Mouse (Mus musculus): ENCODE measurements around the gene Sdk2.

Gene Sdk2

DNA sequence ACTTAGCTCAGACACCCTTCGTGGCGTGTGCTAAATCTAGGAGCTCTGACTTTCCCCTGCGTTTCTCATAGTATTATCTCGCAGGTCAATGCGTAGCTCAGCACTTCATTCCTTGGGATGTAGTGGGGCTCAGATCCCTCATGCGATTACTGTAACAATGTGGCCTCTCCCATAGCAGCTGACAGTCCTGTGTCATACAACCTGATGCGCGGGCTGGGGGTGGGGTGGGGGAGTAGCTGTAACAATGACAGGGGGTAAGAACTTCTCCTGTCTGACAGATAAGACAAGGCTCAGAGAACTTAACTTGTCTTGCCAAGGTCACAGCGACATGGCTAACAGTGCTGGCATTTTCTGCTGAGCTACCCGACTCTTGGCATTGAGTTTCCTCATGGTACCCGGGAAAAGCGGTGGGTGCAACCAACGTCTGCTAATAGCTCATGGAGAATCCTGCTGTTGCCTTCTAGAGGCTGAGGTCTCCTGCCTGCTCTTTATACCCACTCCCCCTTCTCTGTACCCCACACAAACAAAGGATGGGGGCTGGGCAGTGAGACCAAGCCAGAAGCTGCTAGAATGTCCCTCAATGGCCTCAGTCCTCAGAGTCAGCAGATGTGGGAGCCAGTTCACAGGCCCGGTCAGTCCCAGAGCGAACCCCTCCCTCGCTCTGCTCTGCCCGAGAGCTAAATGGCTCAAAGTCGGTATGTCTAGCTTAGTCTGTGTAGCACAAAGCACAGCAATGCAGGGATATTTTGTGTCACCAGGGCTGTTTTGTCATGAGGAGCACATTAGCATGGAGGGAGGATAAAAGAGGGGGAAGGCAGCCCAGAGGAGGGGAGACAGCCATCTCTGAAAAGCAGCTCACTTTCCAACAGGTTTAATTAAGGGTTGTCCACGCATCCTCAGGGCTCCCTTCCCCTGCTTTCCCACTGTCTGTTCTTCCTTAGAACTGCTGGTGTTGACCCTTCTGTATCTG, 269.5 kb downstream of the Sdk2 start:
- no peak for DNase-seq (ENCODE audit: extremely low read depth, low read depth)

DNA sequence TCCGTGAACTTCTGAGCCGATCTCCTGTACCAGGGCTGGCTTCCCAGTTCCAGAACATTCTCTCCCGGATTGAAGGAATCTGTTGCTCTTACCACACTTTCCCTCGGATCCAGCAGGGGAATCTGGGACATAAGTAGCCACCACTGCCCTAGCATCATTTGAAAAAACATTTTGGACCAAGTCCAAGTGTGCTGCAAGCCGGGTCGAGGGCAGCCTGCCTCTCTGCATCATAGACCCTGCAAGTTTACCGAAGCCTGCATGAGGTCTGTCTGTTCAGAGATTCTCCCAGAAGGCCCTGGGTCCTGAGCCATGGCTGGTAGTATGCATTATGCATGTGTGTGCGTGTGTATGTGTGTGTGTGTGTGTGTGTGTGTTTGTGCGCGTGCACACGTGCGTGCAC, 271.0 kb downstream of the Sdk2 start:
- no peak for DNase-seq (ENCODE audit: extremely low read depth, low read depth)

DNA sequence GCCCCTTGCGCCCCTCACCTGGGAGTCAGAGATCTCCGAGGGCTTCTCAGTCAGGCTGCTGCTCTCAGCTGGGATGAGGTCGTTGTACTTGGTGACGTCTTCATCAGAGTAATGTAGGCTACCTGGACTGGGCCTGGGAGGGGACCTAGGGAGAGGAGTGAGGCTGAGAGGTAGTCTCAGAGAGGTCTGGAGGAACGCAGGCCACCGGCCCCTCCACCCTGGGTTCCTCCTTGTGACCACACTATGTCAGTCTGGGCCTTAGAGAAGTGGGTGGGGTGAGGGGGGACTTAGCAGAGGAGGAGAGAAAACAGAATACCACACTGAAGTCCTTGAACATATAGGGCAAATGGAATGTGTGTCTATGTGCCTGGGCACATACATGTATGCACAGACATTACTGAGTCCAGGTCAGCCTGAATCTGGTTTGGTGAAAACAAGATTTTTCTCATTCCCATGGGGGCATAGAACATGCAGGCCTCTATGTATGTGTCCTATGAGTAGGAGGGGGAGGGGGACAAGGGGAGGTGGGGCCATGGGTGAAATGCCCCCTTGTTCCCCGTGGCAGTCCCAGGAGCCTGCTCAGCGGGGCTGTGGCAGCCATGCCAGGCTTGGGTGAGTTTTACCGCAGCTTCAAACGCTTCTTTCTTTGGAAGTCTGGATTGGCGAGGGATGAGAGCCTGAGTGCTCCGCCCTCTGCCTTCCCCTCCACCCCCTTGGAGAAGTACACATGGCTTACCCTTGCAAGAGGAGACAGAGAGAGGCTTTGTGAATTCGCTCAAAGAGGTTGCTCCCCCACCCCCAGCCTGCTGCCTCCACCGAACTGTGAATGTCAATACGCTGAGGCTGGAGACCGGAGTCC, 275.3 kb downstream of the Sdk2 start:
- DNase-seq (ENCODE audit: extremely low read depth, low read depth) = no peak

DNA sequence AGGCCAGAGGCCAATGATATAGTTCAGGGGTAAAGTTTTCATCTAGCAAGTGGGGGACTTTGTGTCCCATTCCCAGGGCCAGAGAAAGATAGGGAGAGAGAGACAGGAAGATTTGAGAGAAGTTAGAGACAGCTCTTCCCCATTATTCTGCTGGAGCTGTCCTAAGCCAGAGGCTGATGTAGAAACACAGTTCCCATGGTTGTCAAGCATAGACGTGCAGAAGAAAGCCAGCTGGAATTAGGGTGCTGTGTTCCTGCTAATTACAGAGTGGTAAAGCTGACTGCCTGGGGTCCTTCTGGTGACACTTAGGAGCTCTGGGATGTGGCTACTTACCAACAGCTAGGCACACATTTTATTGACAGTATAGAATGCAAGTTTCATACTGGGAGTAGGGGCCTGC, 277.7 kb downstream of the Sdk2 start:
- no peak for DNase-seq (ENCODE audit: extremely low read depth, low read depth)

GRCm38 (mm10) chr11:113788183-113788789, 278.6 kb downstream of the Sdk2 start:
- peak; percentile 73 for DNase-seq (ENCODE audit: extremely low read depth, low read depth)

- DNase-seq (ENCODE audit: extremely low read depth, low read depth) = peak; percentile 95
These were observed 279.2 kb downstream of the Sdk2 start for GRCm38 (mm10) chr11:113787432-113788182.

DNA sequence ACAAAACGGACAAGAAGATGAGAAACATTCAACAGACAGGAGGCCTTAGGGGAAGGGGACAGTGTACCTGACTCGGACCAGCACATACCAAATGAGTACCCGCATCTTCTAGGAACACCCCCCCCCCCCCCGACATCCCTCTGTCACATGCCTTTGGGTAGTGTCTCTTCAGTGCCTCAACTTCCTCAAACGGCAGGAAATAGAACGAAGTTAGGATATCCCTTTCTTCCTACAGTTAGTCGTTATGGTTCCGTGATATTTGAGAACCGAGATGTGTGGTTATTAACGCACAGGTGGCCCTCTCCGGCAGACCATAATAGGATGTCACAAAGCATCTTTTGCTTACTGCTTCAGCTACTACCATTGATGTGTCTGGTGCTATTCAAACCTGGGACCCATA, 279.8 kb downstream of the Sdk2 start:
- DNase-seq (ENCODE audit: extremely low read depth, low read depth) = peak; percentile 67

DNA sequence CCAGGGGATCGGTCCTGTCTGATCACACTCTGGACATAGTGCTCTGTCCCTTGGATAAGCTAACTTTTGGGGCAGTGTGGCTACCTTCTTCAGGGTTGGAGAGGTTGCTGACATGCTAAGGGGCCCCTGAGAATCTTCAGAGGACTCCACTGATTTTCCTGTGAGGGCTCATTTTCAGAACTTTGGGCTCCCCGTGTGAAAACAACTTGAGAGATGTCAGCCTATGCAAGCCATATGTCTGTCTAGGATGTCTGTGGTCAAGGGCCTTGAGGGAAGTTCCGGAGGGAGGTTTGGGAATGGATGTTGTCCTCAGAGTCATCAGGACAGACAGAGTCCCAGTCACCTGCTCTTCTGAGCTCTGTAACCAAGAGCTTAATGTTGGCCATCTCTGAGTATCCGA, 280.5 kb downstream of the Sdk2 start:
- no peak for DNase-seq (ENCODE audit: extremely low read depth, low read depth)

GRCm38 (mm10) chr11:113785406-113786171, 281.3 kb downstream of the Sdk2 start:
- peak; percentile 85 for DNase-seq (ENCODE audit: extremely low read depth, low read depth)

GRCm38 (mm10) chr11:113784656-113785396, 282.0 kb downstream of the Sdk2 start:
- DNase-seq (ENCODE audit: extremely low read depth, low read depth) = no peak

GRCm38 (mm10) chr11:113782496-113782895, 284.4 kb downstream of the Sdk2 start:
- no peak for DNase-seq (ENCODE audit: extremely low read depth, low read depth)

- no peak for DNase-seq (ENCODE audit: extremely low read depth, low read depth)
These were observed 284.8 kb downstream of the Sdk2 start for GRCm38 (mm10) chr11:113782006-113782405.

DNA sequence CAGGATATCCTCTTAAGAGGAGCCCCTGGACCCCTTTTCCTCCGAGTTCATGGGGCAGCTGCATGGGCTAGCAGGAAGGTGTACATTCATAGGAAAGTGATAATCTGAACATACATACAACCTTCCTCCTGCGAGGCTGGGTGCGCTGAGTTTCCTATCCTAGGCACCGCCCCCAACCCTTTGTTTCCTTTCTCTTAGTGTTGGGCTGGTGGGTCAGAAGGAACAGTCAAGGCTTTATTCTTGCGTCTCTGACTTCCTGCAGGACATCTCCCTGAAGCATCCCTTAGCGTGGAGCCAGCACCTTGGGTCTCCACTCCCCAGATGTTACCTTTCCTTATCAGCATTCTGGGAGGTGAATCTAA, 287.2 kb downstream of the Sdk2 start:
- no peak for DNase-seq (ENCODE audit: extremely low read depth, low read depth)

DNA sequence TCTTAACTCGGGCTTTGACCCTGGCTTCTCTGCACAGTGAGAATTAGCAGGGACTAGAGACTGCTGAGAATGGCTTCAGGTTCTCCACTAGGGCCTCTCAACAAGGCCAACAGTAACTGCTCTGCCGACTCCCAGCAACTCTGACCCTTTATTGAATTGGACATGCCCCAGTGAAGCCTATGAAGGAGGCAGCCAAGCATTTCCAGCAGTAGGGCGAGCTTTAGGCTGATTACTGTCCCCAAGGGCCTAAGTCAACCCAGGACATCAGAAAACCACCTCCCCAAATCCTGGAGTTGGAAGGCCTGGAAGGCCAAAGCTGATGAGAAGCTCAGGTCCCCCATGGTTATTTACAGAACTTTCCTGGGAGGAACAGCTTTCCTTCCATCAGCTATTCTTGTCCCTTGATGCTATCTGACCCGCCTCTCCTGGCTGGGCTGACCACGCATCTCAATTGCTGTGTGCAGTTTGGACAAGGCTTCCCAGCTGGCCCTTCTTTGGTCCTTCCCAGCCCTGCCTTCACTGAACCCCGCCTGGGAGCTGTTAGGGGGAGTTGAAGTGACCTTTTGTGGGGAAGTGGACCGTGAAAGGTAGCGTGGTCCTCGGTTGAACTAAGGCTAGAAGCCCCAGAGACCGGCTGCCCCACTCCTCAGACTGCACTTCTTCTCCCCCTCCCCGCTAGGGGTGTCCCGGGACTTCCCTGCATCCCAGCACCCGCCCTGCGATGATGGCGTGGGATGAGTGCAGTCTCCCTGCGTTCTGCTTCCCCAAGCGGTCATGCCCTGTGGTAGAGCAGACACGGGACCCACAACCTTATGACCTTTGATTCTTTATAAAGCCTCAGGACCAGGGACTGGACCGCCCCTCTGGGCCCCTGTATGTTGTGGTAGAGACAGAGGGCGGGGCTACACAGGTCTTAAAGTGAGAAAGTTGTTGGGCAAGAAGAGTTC, 287.8 kb downstream of the Sdk2 start:
- no peak for DNase-seq (ENCODE audit: extremely low read depth, low read depth)

- DNase-seq (ENCODE audit: extremely low read depth, low read depth) = peak; percentile 62
These were observed 288.9 kb downstream of the Sdk2 start for GRCm38 (mm10) chr11:113777878-113778464.

DNA sequence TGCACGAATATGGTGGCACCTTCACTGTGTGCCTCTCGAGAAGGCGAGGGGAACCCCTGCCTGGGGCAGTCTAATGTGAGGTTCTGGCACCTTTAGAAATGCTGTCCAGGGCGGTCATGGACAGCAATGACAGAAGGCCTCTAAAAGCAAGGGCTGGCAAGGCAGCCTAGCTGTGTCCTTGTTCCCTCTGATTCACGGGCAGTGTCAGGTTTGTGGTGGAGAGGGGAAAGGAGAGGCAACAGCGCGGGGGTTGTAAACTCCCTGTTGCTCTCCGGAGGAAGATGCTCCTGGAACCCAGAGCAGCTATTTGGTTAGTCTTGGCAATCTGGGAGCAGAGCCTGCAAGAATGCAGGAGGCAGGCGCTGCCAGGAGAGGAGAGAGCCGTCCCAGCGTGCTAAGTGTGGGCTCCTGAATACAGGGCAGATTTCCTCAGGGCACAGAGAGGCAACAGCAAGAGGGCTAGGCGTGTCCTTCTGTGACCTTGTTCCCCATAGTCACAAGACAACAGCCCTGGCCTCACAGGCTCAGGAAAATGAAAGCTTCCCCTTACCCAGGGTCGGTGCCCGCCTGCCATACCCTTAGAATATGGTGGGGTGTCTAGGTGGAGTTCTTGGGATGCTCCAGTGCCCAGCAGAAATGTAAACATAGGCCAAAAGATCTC, 289.9 kb downstream of the Sdk2 start:
- no peak for DNase-seq (ENCODE audit: extremely low read depth, low read depth)

DNA sequence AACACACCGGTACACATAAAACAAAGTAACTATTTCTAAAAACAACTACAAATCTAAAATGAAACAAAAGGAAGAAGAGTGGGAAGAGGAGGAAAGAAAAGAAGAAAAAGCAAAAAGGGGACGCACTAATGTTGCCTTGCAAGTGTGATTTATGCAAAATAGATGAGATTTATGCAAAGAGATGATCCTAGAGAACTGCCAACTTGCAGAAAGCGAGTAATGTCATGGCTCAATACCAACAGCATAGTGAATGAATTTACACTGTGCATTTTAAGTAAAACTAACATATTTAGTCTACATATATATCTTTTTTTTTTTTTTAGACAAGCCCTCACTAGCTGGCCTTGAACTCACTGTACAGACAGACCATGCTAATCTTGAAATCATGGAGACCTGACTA, 292.1 kb downstream of the Sdk2 start:
- no peak for DNase-seq (ENCODE audit: extremely low read depth, low read depth)

DNA sequence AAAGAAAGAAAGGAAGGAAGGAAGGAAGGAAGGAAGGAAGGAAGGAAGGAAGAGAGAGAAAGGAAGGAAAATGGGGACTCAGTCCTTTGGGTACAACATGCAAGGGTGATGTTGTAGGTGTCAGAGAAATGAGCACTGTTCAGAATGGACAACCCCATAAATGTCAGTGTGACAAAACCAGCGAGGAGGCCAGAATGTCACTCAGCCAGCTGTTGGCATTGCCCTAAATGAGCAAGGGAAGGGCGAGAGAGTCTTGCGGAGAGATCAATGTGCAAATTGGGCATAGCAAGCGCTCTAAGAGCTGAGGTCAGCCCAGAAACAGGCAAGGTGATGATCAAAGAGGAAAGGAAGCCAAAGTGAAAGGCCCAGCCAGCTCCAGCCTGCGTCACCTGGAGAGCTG, 293.7 kb downstream of the Sdk2 start:
- DNase-seq (ENCODE audit: extremely low read depth, low read depth) = no peak
